Mouse (Mus musculus) regulatory T cell (primary cell): ENCODE measurements at regions not wholly inside any gene's neighbourhood (a gene's known extent, or its start where the extent isn't known, plus 50 kb on each side); places are given as distances from the start of the nearest gene placed in this dataset.

Source experiments
- in situ Hi-C: fragments of 300-600 bp; cut with MboI, MseI; formaldehyde crosslinking; loops from one replicate; pipeline ENCODE4 v1.15.1; 2025; ENCODE audit warnings: high pct_unique_total_duplicates

DNA sequence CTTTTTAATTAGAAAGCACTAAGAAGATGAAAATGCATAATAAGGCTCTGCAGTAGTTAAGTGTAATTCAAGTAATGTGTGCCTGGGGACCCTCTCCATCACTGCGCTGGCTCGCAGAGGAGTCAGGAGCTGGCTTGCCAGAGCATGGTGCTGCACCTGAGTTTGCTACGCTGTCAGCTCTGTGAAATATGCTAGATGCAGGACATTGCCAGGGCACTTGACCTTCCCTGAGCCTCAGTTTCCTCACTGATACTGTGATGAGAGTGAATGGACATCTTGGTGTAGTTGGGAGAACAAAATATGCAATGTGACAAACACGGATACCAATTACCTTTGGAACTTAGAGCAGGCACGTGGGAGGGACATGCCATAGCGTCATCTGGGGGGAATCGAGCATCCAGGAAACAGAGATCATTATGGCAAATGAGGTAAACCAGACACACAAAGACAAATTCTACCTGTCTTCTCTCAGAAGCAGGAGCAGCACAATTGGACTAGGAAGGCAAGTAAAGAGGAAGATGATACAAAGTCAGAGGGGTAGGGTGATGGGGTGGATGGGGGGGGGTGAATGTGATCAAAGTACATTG is 133.6 kb upstream of the Slco3a1 start:
- in situ Hi-C loops = no loop called here

GRCm38 (mm10) chr7:74687303-74688115 is 132.9 kb upstream of the Slco3a1 start:
- in situ Hi-C loops = no loop called here

DNA sequence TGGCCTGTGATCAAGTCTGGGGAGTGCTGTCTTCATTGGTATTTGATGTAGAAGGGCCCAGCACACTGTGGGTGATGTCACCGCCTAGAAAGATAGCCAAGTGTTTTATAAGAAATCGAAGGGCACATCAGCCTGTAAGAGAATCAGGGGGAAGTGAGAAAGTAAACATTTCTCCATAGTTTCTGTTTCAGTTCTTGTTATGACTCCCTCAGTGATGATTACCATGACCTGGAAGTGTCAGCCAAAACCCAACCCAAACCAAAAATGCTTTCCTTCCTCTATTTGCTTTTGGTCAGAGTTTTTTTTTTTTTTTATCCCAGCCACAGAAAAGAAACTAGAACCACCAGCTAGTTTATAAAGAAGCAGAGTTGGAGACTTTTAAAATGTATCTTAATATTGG is 129.4 kb upstream of the Slco3a1 start:
- in situ Hi-C loops = no loop called here

DNA sequence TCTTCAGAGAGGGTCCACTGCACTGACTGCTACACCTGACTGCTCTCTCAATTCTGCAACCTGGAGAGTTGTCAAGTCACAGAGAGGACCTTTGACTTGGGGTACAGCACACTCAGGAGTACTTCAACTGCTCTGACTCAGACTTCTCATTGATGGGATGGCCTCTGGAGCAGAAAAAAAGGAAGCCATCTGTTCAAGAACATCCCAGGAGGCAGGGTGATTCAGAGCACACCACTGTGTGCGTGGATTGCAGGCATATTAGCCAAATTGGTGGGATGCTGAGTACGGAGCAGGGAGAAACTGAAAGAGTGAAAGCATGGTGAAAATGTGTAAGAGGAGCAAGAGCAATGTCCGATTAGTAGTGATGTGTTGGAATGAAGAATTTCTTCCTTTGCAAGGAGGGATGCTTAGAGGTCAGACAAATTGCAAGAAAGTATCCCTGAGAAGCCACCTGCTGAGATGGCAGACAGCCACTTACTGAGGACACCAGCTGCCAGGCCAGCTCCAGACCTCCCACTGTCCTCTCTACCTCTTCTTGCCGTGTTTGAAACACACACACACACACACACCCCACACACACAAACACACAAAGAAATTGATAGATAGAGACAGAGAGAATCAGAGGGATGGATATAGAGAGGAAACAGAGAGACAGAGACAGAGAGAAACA is 119.2 kb upstream of the Slco3a1 start:
- in situ Hi-C loops = no loop called here

- in situ Hi-C loops = no loop called here
These were observed 114.5 kb upstream of the Slco3a1 start for GRCm38 (mm10) chr7:74669110-74669509.

DNA sequence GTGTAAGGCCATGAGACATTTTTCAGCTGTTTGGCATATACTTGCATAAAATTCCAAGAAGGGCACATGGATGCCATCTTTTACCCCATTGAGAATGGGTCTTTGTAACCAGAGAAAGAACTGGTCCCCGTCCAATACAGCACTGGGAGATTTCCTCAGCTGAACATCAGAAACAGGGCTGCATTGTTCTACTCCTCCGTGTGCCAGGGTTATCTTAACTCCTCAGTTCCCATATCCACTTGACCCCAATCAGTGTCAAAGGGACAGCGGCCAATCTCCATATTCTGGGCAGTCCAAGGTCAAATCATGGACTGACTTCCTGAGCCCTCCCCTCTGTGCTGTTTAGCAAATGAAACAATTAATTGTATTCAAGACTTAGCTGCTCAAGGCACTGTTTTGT is 112.5 kb upstream of the Slco3a1 start:
- in situ Hi-C loops = no loop called here

DNA sequence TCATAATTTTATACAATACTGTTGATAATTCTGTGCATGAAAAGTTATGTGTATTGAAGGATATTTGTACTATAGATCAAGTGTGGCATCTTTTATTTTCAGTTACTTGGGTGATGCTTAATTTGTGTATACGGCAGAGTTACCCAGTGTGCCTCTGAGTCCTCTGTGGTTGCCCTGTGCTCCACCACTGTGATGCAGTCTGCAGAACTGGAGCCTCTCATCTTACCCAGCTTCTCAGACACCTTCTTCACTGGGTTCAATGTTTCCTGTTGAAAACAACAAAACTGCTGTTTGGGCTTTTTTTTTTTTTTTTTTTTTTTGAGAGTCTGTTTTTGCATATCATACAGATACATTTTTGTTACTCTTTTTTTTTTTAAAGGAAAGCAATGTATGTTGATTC is 109.2 kb upstream of the Slco3a1 start:
- in situ Hi-C loops = no loop called here

DNA sequence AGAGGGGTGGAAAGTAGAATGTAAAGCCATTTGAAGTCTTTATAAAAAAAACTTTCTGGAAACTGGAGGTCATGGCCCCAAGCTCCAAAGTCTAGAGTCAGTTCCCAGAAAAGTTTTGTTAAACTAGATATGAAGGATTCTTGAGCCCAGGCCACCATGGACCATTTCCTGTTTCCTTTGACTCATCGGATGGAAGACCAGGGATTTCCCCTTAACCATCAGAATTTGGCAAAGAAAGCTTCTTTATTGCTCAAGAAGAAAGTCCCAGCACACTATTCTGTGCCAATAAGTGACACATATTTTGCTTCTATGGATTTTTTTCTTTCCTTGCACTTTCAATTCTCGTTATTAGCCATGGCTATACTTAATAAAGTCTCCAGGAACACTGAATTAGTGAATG is 92.7 kb upstream of the Slco3a1 start:
- in situ Hi-C loops = loop anchor here (5.0 kb wide), 3 partner anchors 50 to 90 kb away; no protein-coding TSS in a partner anchor

DNA sequence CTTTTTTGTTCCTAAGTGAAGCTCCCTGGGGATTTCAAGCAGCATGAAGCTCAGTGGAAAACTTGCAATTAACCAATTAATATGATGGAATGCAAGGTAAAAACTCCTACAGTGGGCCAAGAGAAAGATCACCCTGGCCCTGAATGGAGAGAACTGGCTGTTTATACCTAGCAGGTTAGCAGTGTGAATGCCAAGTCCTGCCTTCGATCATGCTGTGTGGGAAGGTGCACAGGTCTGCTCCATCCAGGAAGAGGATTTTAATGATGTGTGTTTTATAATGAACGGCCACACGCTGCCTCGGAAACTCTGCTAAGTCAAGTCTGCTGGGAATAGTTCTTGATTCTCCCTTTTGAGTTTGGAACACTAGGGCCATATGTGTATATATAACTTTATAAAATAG is 85.6 kb upstream of the Slco3a1 start:
- in situ Hi-C loops = no loop called here

DNA sequence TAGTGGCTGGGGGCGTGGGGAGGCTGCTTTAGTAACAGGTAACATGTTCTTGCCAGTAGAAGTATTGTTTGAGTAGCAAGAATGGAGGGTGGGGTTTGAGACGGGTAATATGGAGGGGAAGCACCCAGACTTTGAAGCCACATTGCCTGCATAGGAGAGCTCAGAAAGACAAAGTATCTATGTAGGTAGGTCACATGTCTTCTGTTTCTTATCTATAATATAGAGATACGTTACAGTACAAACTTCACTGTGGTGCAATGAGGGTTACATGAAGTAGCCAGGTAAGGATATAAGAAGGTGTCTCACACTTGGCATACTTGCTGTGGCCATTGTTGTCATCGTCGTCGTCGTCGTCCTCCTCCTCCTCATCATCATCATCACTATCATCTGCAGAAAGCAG is 77.6 kb upstream of the Slco3a1 start:
- in situ Hi-C loops = no loop called here

DNA sequence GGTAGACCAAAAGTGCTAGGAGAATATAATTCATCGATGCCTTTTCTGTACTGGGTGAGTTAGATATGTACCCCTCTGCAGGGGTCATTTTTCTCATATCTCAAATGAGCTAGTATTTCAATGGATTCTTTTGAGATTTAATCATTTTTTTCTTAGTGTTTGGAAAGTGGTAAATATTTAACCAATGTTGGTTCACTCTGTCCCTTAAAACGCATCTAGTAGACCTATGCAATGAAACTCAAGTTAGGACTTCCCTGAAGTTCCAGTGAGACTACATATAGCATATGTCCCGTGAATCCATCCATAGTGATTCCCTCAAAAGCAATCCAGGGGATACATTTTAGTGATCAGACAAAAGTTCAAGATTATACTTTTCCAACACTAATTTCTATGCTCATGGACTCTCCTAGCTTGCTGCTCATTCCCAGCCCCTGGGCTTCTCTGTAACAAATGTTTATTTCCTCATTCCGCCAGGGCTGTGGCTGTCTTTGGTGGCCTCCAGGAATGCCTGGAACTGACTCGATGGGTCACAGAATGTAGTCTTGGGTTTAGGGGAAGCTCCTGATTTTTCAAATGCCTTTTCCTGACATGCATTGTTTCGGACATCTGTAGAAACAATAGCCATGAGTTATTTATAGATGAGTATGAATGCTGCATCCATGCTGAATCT is 74.4 kb upstream of the Slco3a1 start:
- in situ Hi-C loops = no loop called here
